Comparison of ENCODE assay signal across 23 mouse cellular contexts in genomic region chr17:34102831-34103230, GRCm38 (mm10). TPM values are rescaled to one million over a fixed set of nuclear protein-coding genes. Genes with fewer than 3 reads are reported as not detected.
DNase-seq lines count a peak whose midpoint lies in the region; ATAC-seq and TF ChIP-seq lines count a peak whose summit lies in the region.
"Had no signal": no experiment of that assay in that cellular context is flagged by ENCODE, and none has a peak within 500 bp of the region (broad histone marks: within the 10 kb centered on the region; RNA-seq: fewer than 3 reads in every experiment).

No protein-coding gene starts in this region.

- peak overlapping the region; percentile 85 for H3K27ac ChIP-seq in liver, postnatal 0 days (ENCODE audit: low read depth)
- no peak overlapping the region for H3K27ac ChIP-seq in liver, embryonic 11.5 days (ENCODE audit: low read depth, low read length)
- peak overlapping the region; percentile 56 for H3K27ac ChIP-seq in small intestine, adult 2 months (ENCODE audit: insufficient read depth, low read depth, low read length)
- no peak overlapping the region for H3K27ac ChIP-seq in hindbrain, embryonic 11.5 days (ENCODE audit: low read depth, low read length)
- no peak overlapping the region for H3K27ac ChIP-seq in forebrain, embryonic 15.5 days (replicated peaks)
- H3K27ac ChIP-seq: forebrain, embryonic 10.5 days; heart, embryonic 13.5 days; hindbrain, embryonic 14.5 days; kidney, postnatal 0 days; limb, embryonic 12.5 days; liver, embryonic 15.5 days had no signal

- no peak overlapping the region for H3K4me3 ChIP-seq in liver, postnatal 0 days (ENCODE audit: low read depth, low read length)
- H3K4me3 ChIP-seq in liver, embryonic 11.5 days (ENCODE audit: low read depth, low read length): no peak overlapping the region
- no peak overlapping the region for H3K4me3 ChIP-seq in small intestine, adult 2 months (ENCODE audit: low read depth, low read length)
- H3K4me3 ChIP-seq in hindbrain, embryonic 11.5 days (ENCODE audit: low read depth, low read length): no peak overlapping the region
- H3K4me3 ChIP-seq in forebrain, embryonic 15.5 days: no peak overlapping the region
- H3K4me3 ChIP-seq: forebrain, embryonic 10.5 days; heart, embryonic 13.5 days; limb, embryonic 12.5 days; liver, embryonic 15.5 days had no signal

- no peak for TF ChIP-seq EP300 in liver, postnatal 0 days (IDR thresholded peaks at IDR 0.05; ENCODE audit: low read depth)

- no peak for TF ChIP-seq CTCF in liver, postnatal 0 days (IDR thresholded peaks at IDR 0.05; ENCODE audit: low read depth)
- no peak for TF ChIP-seq CTCF in small intestine, adult 2 months (IDR thresholded peaks at IDR 0.05; ENCODE audit: extremely low read depth, insufficient read length, insufficient replicate concordance, low read depth, low read length)

- WGBS in liver, postnatal 0 days (ENCODE audit: insufficient replicate concordance): 56% methylated on average over 6 of the region's 6 CpGs
- 72% methylated on average over 6 of the region's 6 CpGs for WGBS in liver, embryonic 11.5 days
- 7% methylated on average over 6 of the region's 6 CpGs for whole genome bisulfite sequencing in small intestine, adult 2 months
- 88% methylated on average over 6 of the region's 6 CpGs for WGBS in hindbrain, embryonic 11.5 days
- WGBS in forebrain, embryonic 15.5 days: 78% methylated on average over 6 of the region's 6 CpGs

- no peaks in the 10 kb centered on the region; the same call in 1 of the 2 replicates for H3K27me3 ChIP-seq in liver, postnatal 0 days (ENCODE audit: insufficient read depth, low read length)
- no peaks in the 10 kb centered on the region; the same call in 1 of the 2 replicates for H3K27me3 ChIP-seq in liver, embryonic 11.5 days (replicated peaks; ENCODE audit: control insufficient read depth, insufficient read depth, low read length)
- H3K27me3 ChIP-seq in small intestine, adult 2 months (ENCODE audit: control insufficient read depth, insufficient read depth, low read length): no peaks in the 10 kb centered on the region
- H3K27me3 ChIP-seq in hindbrain, embryonic 11.5 days (ENCODE audit: control insufficient read depth, insufficient read depth, low read length): no peaks in the 10 kb centered on the region
- H3K27me3 ChIP-seq in forebrain, embryonic 15.5 days: no peaks in the 10 kb centered on the region
- H3K27me3 ChIP-seq: Patski had no signal

- H3K4me1 ChIP-seq in liver, postnatal 0 days (ENCODE audit: insufficient read depth): peaks cover 13% of the 10 kb centered on the region
- no peaks in the 10 kb centered on the region; the same call in 1 of the 2 replicates for H3K4me1 ChIP-seq in liver, embryonic 11.5 days (replicated peaks; ENCODE audit: control insufficient read depth, insufficient read depth, low read length)
- H3K4me1 ChIP-seq in small intestine, adult 2 months (ENCODE audit: control insufficient read depth, insufficient read depth, insufficient read length, low read length): peaks cover 19% of the 10 kb centered on the region; the same call in 1 of the 2 replicates
- no peaks in the 10 kb centered on the region for H3K4me1 ChIP-seq in hindbrain, embryonic 11.5 days (replicated peaks; ENCODE audit: control insufficient read depth, insufficient read depth, low read length)
- peaks cover 9% of the 10 kb centered on the region for H3K4me1 ChIP-seq in forebrain, embryonic 15.5 days

- H3K9ac ChIP-seq in liver, postnatal 0 days (replicated peaks): no peak overlapping the region
- H3K9ac ChIP-seq in liver, embryonic 11.5 days (ENCODE audit: low read depth, low read length): no peak overlapping the region
- H3K9ac ChIP-seq in hindbrain, embryonic 11.5 days (ENCODE audit: low read depth, low read length): no peak overlapping the region
- no peak overlapping the region for H3K9ac ChIP-seq in forebrain, embryonic 15.5 days (replicated peaks)
- H3K9ac ChIP-seq: heart, embryonic 13.5 days; hindbrain, embryonic 14.5 days; limb, embryonic 12.5 days; liver, embryonic 15.5 days had no signal

- no peak for TF ChIP-seq POLR2A in small intestine, adult 2 months (IDR thresholded peaks at IDR 0.05; ENCODE audit: low read depth, low read length)

- no peak overlapping the region for H3K4me2 ChIP-seq in liver, postnatal 0 days (ENCODE audit: low read depth, low read length)
- no peak overlapping the region for H3K4me2 ChIP-seq in liver, embryonic 11.5 days
- H3K4me2 ChIP-seq in hindbrain, embryonic 11.5 days (replicated peaks; ENCODE audit: low read depth, low read length): no peak overlapping the region
- H3K4me2 ChIP-seq in forebrain, embryonic 15.5 days (replicated peaks): no peak overlapping the region
- H3K4me2 ChIP-seq: heart, embryonic 13.5 days; hindbrain, embryonic 14.5 days; limb, embryonic 12.5 days; liver, embryonic 15.5 days had no signal

- H3K9me3 ChIP-seq in liver, postnatal 0 days (ENCODE audit: low read length): no peaks in the 10 kb centered on the region
- no peaks in the 10 kb centered on the region for H3K9me3 ChIP-seq in liver, embryonic 11.5 days (ENCODE audit: control insufficient read depth, low read length)
- no peaks in the 10 kb centered on the region for H3K9me3 ChIP-seq in hindbrain, embryonic 11.5 days (ENCODE audit: control insufficient read depth, low read length)
- no peaks in the 10 kb centered on the region for H3K9me3 ChIP-seq in forebrain, embryonic 15.5 days
- H3K9me3 ChIP-seq: forebrain, embryonic 10.5 days; liver, embryonic 15.5 days had no signal

- no peaks in the 10 kb centered on the region for H3K36me3 ChIP-seq in liver, postnatal 0 days (replicated peaks; ENCODE audit: insufficient read depth, low read length)
- H3K36me3 ChIP-seq in liver, embryonic 11.5 days (ENCODE audit: control insufficient read depth, insufficient read depth, low read length): no peaks in the 10 kb centered on the region
- no peaks in the 10 kb centered on the region for H3K36me3 ChIP-seq in small intestine, adult 2 months (ENCODE audit: control insufficient read depth, insufficient read depth, low read length)
- H3K36me3 ChIP-seq in hindbrain, embryonic 11.5 days (ENCODE audit: control insufficient read depth, insufficient read depth, low read length): no peaks in the 10 kb centered on the region
- H3K36me3 ChIP-seq in forebrain, embryonic 15.5 days: no peaks in the 10 kb centered on the region
- H3K36me3 ChIP-seq: heart, embryonic 13.5 days; liver, embryonic 15.5 days had no signal

- no peak for DNase-seq in liver, postnatal 0 days
- DNase-seq in liver, embryonic 11.5 days (ENCODE audit: low spot score): no peak
- DNase-seq in induced T-regulatory cell, adult 2 months (ENCODE audit: low read depth): peak; percentile 89
- DNase-seq in hindbrain, embryonic 11.5 days (ENCODE audit: low spot score): no peak
- DNase-seq: adrenal gland, postnatal 36 days; cerebellum, adult 2 months; gastrocnemius, postnatal 10 days; heart, adult 11 months; lung, postnatal 10 days; spleen, adult 18-20 months had no signal

- ATAC-seq in liver, postnatal 0 days: no peak
- ATAC-seq in liver, embryonic 11.5 days (replicated peaks; ENCODE audit: low FRiP score): no peak
- peak; percentile 82 for ATAC-seq in CD4-positive, CD25-positive, alpha-beta regulatory T cell, adult 4 months
- no peak for ATAC-seq in hindbrain, embryonic 11.5 days (ENCODE audit: low FRiP score)
- ATAC-seq in forebrain, embryonic 15.5 days (replicated peaks): no peak
- ATAC-seq: intestine, postnatal 0 days; midbrain, embryonic 16.5 days; Patski had no signal

RNA-seq across cellular contexts. Expression of gene H2-Oa, which starts 10.7 kb away (rescaled TPM):
- 0.72 and 0.85 TPM in 2 replicates for polyA plus RNA-seq in liver, postnatal 0 days (2015; fragmentation: Nextera tagmentation; extraction: Ambion mirVana)
- 0.26 and 0.56 TPM in 2 replicates for polyA plus RNA-seq in liver, embryonic 11.5 days (2014; fragmentation: Nextera tagmentation; extraction: Ambion mirVana)
- polyA plus RNA-seq in CD4-positive, CD25-positive, alpha-beta regulatory T cell, adult 4 months (2017; shearing (Covaris generic)): 10 to 100 TPM; 56.0 to 68.2 TPM
- polyA plus RNA-seq in small intestine, adult 2 months (2012; rRNA removed): 7.2 and 16.6 TPM in 2 replicates
- polyA plus RNA-seq in hindbrain, embryonic 11.5 days (2014; fragmentation: Nextera tagmentation; extraction: Ambion mirVana): 0.26 and 0.32 TPM in 2 replicates
- 0.15 TPM in 1 of 2 replicates, not detected in the other for polyA plus RNA-seq in forebrain, embryonic 15.5 days (2015; fragmentation: Nextera tagmentation; extraction: Ambion mirVana)
- polyA plus RNA-seq: Patski had no signal

RNA-seq across cellular contexts. Expression of gene H2-DMa, which starts 16.5 kb away (rescaled TPM):
- polyA plus RNA-seq in liver, postnatal 0 days (2015; fragmentation: Nextera tagmentation; extraction: Ambion mirVana): 9.7 and 11.9 TPM in 2 replicates
- 5.6 and 5.9 TPM in 2 replicates for polyA plus RNA-seq in liver, embryonic 11.5 days (2014; fragmentation: Nextera tagmentation; extraction: Ambion mirVana)
- 100 to 1,000 TPM; 144 to 205 TPM for polyA plus RNA-seq in CD4-positive, CD25-positive, alpha-beta regulatory T cell, adult 4 months (2017; shearing (Covaris generic))
- polyA plus RNA-seq in small intestine, adult 2 months (2012; rRNA removed): 35.4 and 169 TPM in 2 replicates
- 8.6 and 13.8 TPM in 2 replicates for polyA plus RNA-seq in hindbrain, embryonic 11.5 days (2014; fragmentation: Nextera tagmentation; extraction: Ambion mirVana)
- polyA plus RNA-seq in forebrain, embryonic 15.5 days (2015; fragmentation: Nextera tagmentation; extraction: Ambion mirVana): 12.9 and 13.0 TPM in 2 replicates

RNA-seq across cellular contexts. Expression of gene Brd2, which starts 19.6 kb away (rescaled TPM):
- polyA plus RNA-seq in liver, postnatal 0 days (2015; fragmentation: Nextera tagmentation; extraction: Ambion mirVana): 29.2 and 32.5 TPM in 2 replicates
- 86.1 and 90.8 TPM in 2 replicates for polyA plus RNA-seq in liver, embryonic 11.5 days (2014; fragmentation: Nextera tagmentation; extraction: Ambion mirVana)
- 100 to 1,000 TPM; 108 to 154 TPM for polyA plus RNA-seq in CD4-positive, CD25-positive, alpha-beta regulatory T cell, adult 4 months (2017; shearing (Covaris generic))
- 41.2 and 73.1 TPM in 2 replicates for polyA plus RNA-seq in small intestine, adult 2 months (2012; rRNA removed)
- polyA plus RNA-seq in hindbrain, embryonic 11.5 days (2014; fragmentation: Nextera tagmentation; extraction: Ambion mirVana): 113 and 159 TPM in 2 replicates
- 132 and 133 TPM in 2 replicates for polyA plus RNA-seq in forebrain, embryonic 15.5 days (2015; fragmentation: Nextera tagmentation; extraction: Ambion mirVana)

RNA-seq across cellular contexts. Expression of gene H2-DMb2, which starts 40.3 kb away (rescaled TPM):
- 1.9 and 2.1 TPM in 2 replicates for polyA plus RNA-seq in liver, postnatal 0 days (2015; fragmentation: Nextera tagmentation; extraction: Ambion mirVana)
- 0.32 and 0.34 TPM in 2 replicates for polyA plus RNA-seq in liver, embryonic 11.5 days (2014; fragmentation: Nextera tagmentation; extraction: Ambion mirVana)
- polyA plus RNA-seq in CD4-positive, CD25-positive, alpha-beta regulatory T cell, adult 4 months (2017; shearing (Covaris generic)): 10 to 100 TPM in 1 of 2 experiments, 1 to 10 TPM in 1; 3.7 to 27.1 TPM
- polyA plus RNA-seq in small intestine, adult 2 months (2012; rRNA removed): 12.7 and 25.4 TPM in 2 replicates
- not detected in 2 replicates for polyA plus RNA-seq in hindbrain, embryonic 11.5 days (2014; fragmentation: Nextera tagmentation; extraction: Ambion mirVana)
- polyA plus RNA-seq in forebrain, embryonic 15.5 days (2015; fragmentation: Nextera tagmentation; extraction: Ambion mirVana): 1.0 and 1.4 TPM in 2 replicates
- polyA plus RNA-seq: hindbrain, embryonic 14.5 days; neural tube, embryonic 11.5 days had no signal

RNA-seq across cellular contexts. Expression of gene H2-DMb1, which starts 50.0 kb away (rescaled TPM):
- 3.9 and 4.0 TPM in 2 replicates for polyA plus RNA-seq in liver, postnatal 0 days (2015; fragmentation: Nextera tagmentation; extraction: Ambion mirVana)
- 0.19 and 0.43 TPM in 2 replicates for polyA plus RNA-seq in liver, embryonic 11.5 days (2014; fragmentation: Nextera tagmentation; extraction: Ambion mirVana)
- 1 to 10 TPM; 3.4 to 6.2 TPM for polyA plus RNA-seq in CD4-positive, CD25-positive, alpha-beta regulatory T cell, adult 4 months (2017; shearing (Covaris generic))
- polyA plus RNA-seq in small intestine, adult 2 months (2012; rRNA removed): 39.0 and 281 TPM in 2 replicates
- 0.29 and 0.94 TPM in 2 replicates for polyA plus RNA-seq in hindbrain, embryonic 11.5 days (2014; fragmentation: Nextera tagmentation; extraction: Ambion mirVana)
- 0.88 and 0.91 TPM in 2 replicates for polyA plus RNA-seq in forebrain, embryonic 15.5 days (2015; fragmentation: Nextera tagmentation; extraction: Ambion mirVana)
- polyA plus RNA-seq: neural tube, embryonic 11.5 days had no signal

Comparison
In these comparisons a context has a peak if more than half of its experiments do, and no peak if none do; other contexts are left out.
1. H3K27ac ChIP-seq: peak in liver, postnatal 0 days (single experiment) and small intestine, adult 2 months (single experiment); none in liver, embryonic 11.5 days (single experiment), hindbrain, embryonic 11.5 days (single experiment) and forebrain, embryonic 15.5 days (single experiment).